Mouse (Mus musculus) spleen, adult 2 months (tissue): ENCODE measurements around the gene Zfr2. TPM values are rescaled to one million over a fixed set of nuclear protein-coding genes. Genes with fewer than 3 reads are reported as not detected.

ENCODE experiments used
- DNase-seq, 2 experiments: peaks; one replicate each; pipeline versions ENCODE4 v3.0.0 to v3.0.0-alpha.2; 2012 to 2021; ENCODE audit warnings: low spot score in 2 of 2, low read depth in 1 of 2
- H3K27ac ChIP-seq: fragments of 200-500 bp; 2 replicates; pipeline ENCODE4 v1.5.1; 2012; ENCODE audit warnings: low read length, inconsistent platforms; ENCODE audit not compliant: insufficient read depth
- H3K27me3 ChIP-seq: fragments of 200-500 bp; 2 replicates; pipeline ENCODE4 v1.6.1; 2012; ENCODE audit warnings: mild to moderate bottlenecking, moderate library complexity, low read length, inconsistent platforms; ENCODE audit not compliant: control insufficient read depth, insufficient read depth
- H3K36me3 ChIP-seq: fragments of 200-500 bp; 2 replicates; pipeline ENCODE4 v1.6.1; 2012; ENCODE audit warnings: mild to moderate bottlenecking, low read length, inconsistent platforms; ENCODE audit not compliant: control insufficient read depth, insufficient read depth
- H3K4me1 ChIP-seq: fragments of 200-500 bp; 2 replicates; pipeline ENCODE4 v1.6.1; 2011; ENCODE audit warnings: inconsistent platforms; ENCODE audit not compliant: control insufficient read depth, insufficient read depth, insufficient read length
- H3K4me3 ChIP-seq: fragments of 200-500 bp; 2 replicates; pipeline ENCODE4 v1.5.1; 2011; ENCODE audit warnings: mild to moderate bottlenecking, inconsistent platforms; ENCODE audit not compliant: insufficient read depth, insufficient read length; ENCODE audit errors: extremely low read depth
- CTCF ChIP-seq: fragments of 200-500 bp; IDR thresholded peaks from 2 replicates; pipeline ENCODE4 v1.5.1; 2011; ENCODE audit warnings: mild to moderate bottlenecking, inconsistent platforms; ENCODE audit not compliant: insufficient read depth, insufficient read length, insufficient replicate concordance; ENCODE audit errors: extremely low read depth
- POLR2A ChIP-seq: fragments of 200-500 bp; IDR thresholded peaks from 2 replicates; pipeline ENCODE4 v1.6.1; 2011; ENCODE audit warnings: low read depth, low read length, inconsistent platforms
- WGBS: fragments of 180-500 bp; shearing (Covaris S2); methylation state at CpG from one replicate; pipeline ENCODE4 v1.1.7; 2018; 5-methylcytosine and 5-hydroxymethylcytosine counted together
- polyA plus RNA-seq: library from polyadenylated mRNA; depleted of rRNA; stranded (reverse); fragments of >200 nt; gene quantifications from 2 replicates; pipeline ENCODE4 v1.2.3, GENCODE M21; 2012

Zfr2 gene
- polyA plus RNA-seq, 1 experiment: 5.5 TPM

- 57% methylated on average over 18 of the region's 18 CpGs for WGBS
- TF ChIP-seq POLR2A: no peak
- no peak for TF ChIP-seq CTCF
- H3K4me3 ChIP-seq: no peak overlapping the region
- no peak overlapping the region for H3K27ac ChIP-seq
- DNase-seq: no peak
- H3K36me3 ChIP-seq: peaks cover 17% of the 10 kb centered on the region
- H3K27me3 ChIP-seq: no peaks in the 10 kb centered on the region
- H3K4me1 ChIP-seq: peaks cover 19% of the 10 kb centered on the region
Observed at GRCm38 (mm10) chr10:81191342-81191982, 41.5 kb upstream of the Zfr2 start.

- Histone ChIP-seq H3K36me3 (peaks cover 10% of the 10 kb centered on the region), H3K27me3 (no peaks in the 10 kb centered on the region), H3K27ac (peak overlapping the region; percentile 95), H3K4me1 (peaks cover 19% of the 10 kb centered on the region), H3K4me3 (peak overlapping the region; percentile 71)
- TF ChIP-seq CTCF (no peak), POLR2A (peak; percentile 81; the same call in 1 of the 2 replicates)
- DNase-seq: peak; percentile 80 to 82
- WGBS: under 1% methylated on average over 92 of the region's 93 CpGs
Observed at GRCm38 (mm10) chr10:81192270-81192967, 40.5 kb upstream of the Zfr2 start.

GRCm38 (mm10) chr10:81192968-81193501, 39.9 kb upstream of the Zfr2 start:
- H3K27me3 ChIP-seq: no peaks in the 10 kb centered on the region
- H3K36me3 ChIP-seq: peaks cover 9% of the 10 kb centered on the region
- H3K4me1 ChIP-seq: peaks cover 19% of the 10 kb centered on the region
- 5% methylated on average over 19 of the region's 19 CpGs for WGBS
- peak overlapping the region; percentile 95 for H3K27ac ChIP-seq
- TF ChIP-seq POLR2A (no peak), CTCF (no peak)
- peak overlapping the region; percentile 71 for H3K4me3 ChIP-seq
- no peak for DNase-seq

GRCm38 (mm10) chr10:81193991-81194774, 38.8 kb upstream of the Zfr2 start:
- WGBS: 4% methylated on average over 37 of the region's 37 CpGs
- Histone ChIP-seq H3K36me3 (peaks cover 9% of the 10 kb centered on the region), H3K27ac (peak overlapping the region; percentile 66), H3K4me1 (peaks cover 19% of the 10 kb centered on the region), H3K4me3 (peak overlapping the region; percentile 29; the same call in 1 of the 2 replicates), H3K27me3 (no peaks in the 10 kb centered on the region)
- TF ChIP-seq CTCF (no peak), POLR2A (no peak)
- DNase-seq: peak in 1 of 2 experiments; percentile 54

- Histone ChIP-seq H3K4me1 (peaks cover 19% of the 10 kb centered on the region), H3K27me3 (no peaks in the 10 kb centered on the region), H3K4me3 (no peak overlapping the region), H3K36me3 (peaks cover 3% of the 10 kb centered on the region), H3K27ac (no peak overlapping the region)
- DNase-seq: no peak
- TF ChIP-seq CTCF (no peak), POLR2A (no peak)
- WGBS: 72% methylated on average over 4 of the region's 4 CpGs
Observed at GRCm38 (mm10) chr10:81195300-81195699, 37.7 kb upstream of the Zfr2 start.

- Histone ChIP-seq H3K36me3 (no peaks in the 10 kb centered on the region), H3K27ac (no peak overlapping the region), H3K4me3 (no peak overlapping the region), H3K27me3 (no peaks in the 10 kb centered on the region), H3K4me1 (peaks cover 19% of the 10 kb centered on the region)
- 81% methylated on average over 11 of the region's 11 CpGs for WGBS
- DNase-seq: no peak
- TF ChIP-seq POLR2A: no peak
- no peak for TF ChIP-seq CTCF
Observed at GRCm38 (mm10) chr10:81196470-81197065, 36.4 kb upstream of the Zfr2 start.
